Mouse (Mus musculus) forebrain, embryonic 10.5 days (tissue): ENCODE data around the gene Alkbh8. TPM values are rescaled to one million over a fixed set of nuclear protein-coding genes. Genes with fewer than 3 reads are reported as not detected.
"Not testable (repeated sequence)": the region's sequence is repeated elsewhere in the genome, so short reads cannot be mapped to it uniquely, and the experiment has no call there.

Experiments used
- DNase-seq: peaks from one replicate; pipeline ENCODE4 v3.0.0-alpha.2; 2017; ENCODE audit warnings: low spot score; ENCODE audit errors: extremely low spot score
- H3K27ac ChIP-seq: fragments of 300-500 bp; sonication (generic); 2 replicates; pipeline ENCODE4 v1.5.1; 2016; ENCODE audit warnings: mild to moderate bottlenecking
- H3K27me3 ChIP-seq: fragments of 300-500 bp; sonication (generic); 2 replicates; pipeline ENCODE4 v1.6.1; 2016; ENCODE audit warnings: mild to moderate bottlenecking; ENCODE audit not compliant: poor library complexity, severe bottlenecking
- H3K36me3 ChIP-seq: fragments of 300-500 bp; sonication (generic); replicated peaks from 2 replicates; pipeline ENCODE4 v1.6.1; 2016; ENCODE audit warnings: mild to moderate bottlenecking, moderate library complexity
- H3K4me1 ChIP-seq: fragments of 300-500 bp; sonication (generic); 2 replicates; pipeline ENCODE4 v1.6.1; 2016
- H3K4me3 ChIP-seq: fragments of 300-500 bp; sonication (generic); 2 replicates; pipeline ENCODE4 v1.5.1; 2016; ENCODE audit warnings: mild to moderate bottlenecking, moderate library complexity
- H3K9me3 ChIP-seq: fragments of 300-500 bp; sonication (generic); 2 replicates; pipeline ENCODE4 v1.6.1; 2016; ENCODE audit warnings: mild to moderate bottlenecking, moderate library complexity
- WGBS: fragments of 180-500 bp; shearing (Covaris S2); methylation state at CpG from one replicate; pipeline ENCODE4 v1.1.7; 2016; 5-methylcytosine and 5-hydroxymethylcytosine counted together
- polyA plus RNA-seq: library from polyadenylated mRNA; unstranded; fragments of >200 nt; fragmentation: Nextera tagmentation; extraction: Ambion mirVana; gene quantifications from 2 replicates; pipeline ENCODE4 v1.2.1, GENCODE M21; 2016

Gene Alkbh8
- polyA plus RNA-seq: 32.6 and 35.3 TPM in 2 replicates

DNA sequence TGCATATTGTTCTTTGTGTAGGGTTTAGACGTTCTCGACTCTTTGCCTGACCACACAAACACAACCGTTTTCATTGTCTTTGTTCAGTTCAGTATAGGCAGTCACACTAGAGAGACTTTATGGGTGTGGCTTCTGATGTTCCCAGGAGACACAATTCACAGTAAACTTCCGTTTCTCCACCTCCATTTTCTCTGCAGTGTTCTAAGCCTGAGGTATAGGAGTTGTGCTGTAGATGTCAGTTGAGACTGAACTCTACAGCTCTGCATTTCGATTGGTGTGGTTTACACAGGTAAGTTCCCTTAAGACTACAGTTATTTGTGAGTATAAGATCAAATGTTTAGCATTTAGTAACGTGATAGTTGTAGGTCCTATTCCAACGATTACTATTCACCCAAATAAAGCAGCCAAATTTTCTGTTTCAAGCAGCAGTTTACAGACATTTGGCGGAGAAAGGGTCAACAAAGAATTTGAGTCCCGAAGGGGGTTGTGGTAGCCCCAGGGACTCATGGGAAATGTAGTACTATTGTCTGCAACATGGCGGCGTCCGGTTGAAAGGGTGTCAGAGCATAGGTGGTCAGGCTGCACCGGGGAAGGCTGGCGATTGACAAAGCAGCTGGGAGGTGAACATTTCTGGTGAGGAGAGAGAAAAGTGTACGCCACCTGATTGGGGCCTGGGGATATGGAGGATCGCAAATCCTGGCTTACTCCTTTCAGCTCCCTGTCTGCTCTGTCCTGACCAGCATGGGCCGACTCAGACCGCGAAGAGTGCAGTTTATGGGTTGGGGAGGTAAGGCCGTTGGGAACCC is at the start of gene Alkbh8:
TSS of gene Alkbh8 (plus strand) at position 179 of the 806 bp plus-strand sequence.
- H3K27ac ChIP-seq: peak within 1 kb of the TSS; percentile 88
- 0 out of 2 replicates have a peak, but pooled peaks cover 3% of the 10 kb centered on the region for H3K9me3 ChIP-seq
- peaks cover 12% of the 10 kb centered on the region; the same call in 1 of the 2 replicates for H3K4me1 ChIP-seq
- WGBS: 4% methylated on average over 20 of the region's 20 CpGs
- H3K27me3 ChIP-seq: no peaks in the 10 kb centered on the region
- peak; percentile 76 for DNase-seq
- peaks cover 16% of the 10 kb centered on the region for H3K36me3 ChIP-seq
- H3K4me3 ChIP-seq: peak within 1 kb of the TSS; percentile 75

- Histone ChIP-seq H3K27me3 (no peaks in the 10 kb centered on the region), H3K9me3 (peaks cover 37% of the 10 kb centered on the region), H3K4me1 (no peaks in the 10 kb centered on the region), H3K36me3 (no peaks in the 10 kb centered on the region), H3K4me3 (no peak overlapping the region), H3K27ac (no peak overlapping the region)
- no peak for DNase-seq
Measured at GRCm38 (mm10) chr9:3309292-3309836, 25.6 kb upstream of the Alkbh8 start.

DNA sequence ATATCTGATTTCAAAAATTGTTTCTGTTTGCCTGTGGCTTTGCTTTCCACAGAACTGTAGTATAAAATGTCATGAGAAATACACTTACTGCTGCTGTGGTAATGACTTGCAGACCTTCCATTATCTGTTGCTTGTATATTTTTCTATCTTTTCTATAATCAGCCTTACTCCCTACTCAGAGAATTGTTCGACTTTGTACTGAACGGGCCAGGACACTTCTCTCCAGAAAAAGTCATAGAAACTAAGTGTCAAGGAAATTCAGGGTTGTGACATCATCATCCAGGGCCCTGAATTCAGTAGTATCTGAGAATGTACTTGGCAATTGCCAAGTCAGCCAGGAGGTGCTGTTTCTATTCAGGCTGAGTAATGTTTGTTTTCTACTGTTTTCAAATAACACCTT is 24.9 kb upstream of the Alkbh8 start:
- H3K27ac ChIP-seq: no peak overlapping the region
- DNase-seq: no peak
- H3K4me1 ChIP-seq: no peaks in the 10 kb centered on the region
- H3K4me3 ChIP-seq: no peak overlapping the region
- H3K27me3 ChIP-seq: no peaks in the 10 kb centered on the region
- no peaks in the 10 kb centered on the region for H3K36me3 ChIP-seq
- peaks cover 37% of the 10 kb centered on the region for H3K9me3 ChIP-seq
- WGBS: 90% methylated on average over 2 of the region's 2 CpGs

DNA sequence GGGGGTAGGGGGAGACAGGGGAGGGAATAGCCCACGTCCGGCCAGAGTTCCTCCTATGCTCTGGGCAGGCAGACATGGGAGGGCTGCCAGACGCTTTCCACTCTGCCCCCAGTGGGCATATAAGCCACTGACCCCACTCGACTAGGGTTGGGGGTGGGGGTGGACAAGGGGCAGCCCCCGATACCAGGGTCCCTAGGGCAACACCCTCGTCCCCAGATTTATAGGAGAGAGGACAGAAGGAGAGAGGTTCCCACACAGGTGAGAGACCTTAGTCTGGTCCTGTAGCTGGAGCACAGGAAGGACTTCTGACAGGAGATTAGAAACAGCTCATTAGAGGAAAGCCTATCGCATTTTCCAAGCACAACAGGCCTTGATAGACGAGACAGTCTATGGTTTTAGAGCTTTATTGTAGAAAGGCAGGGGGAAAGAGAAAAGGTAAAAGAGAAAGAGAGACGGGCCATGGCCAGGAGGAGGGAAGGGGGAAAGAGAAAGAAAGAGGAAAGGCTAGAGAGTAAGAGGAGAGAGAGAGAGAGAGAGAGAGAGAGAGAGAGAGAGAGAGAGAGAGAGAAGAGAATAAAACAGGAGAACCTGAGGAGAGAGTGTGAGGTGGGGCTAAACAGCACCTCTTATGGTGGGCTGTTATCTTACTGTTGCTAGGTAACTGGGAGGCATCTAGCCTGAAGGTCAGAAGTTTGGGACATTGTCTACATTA is 7.4 kb upstream of the Alkbh8 start:
- not testable (repeated sequence) for H3K4me3 ChIP-seq, H3K9me3 ChIP-seq, DNase-seq, H3K4me1 ChIP-seq, H3K36me3 ChIP-seq, H3K27ac ChIP-seq, H3K27me3 ChIP-seq
- 71% methylated on average over 9 of the region's 9 CpGs for WGBS

GRCm38 (mm10) chr9:3328054-3328595 is 6.8 kb upstream of the Alkbh8 start:
- Histone ChIP-seq H3K9me3 (0 out of 2 replicates have a peak, but pooled peaks cover 3% of the 10 kb centered on the region), H3K36me3 (no peaks in the 10 kb centered on the region), H3K4me3 (no peak overlapping the region), H3K27ac (no peak overlapping the region), H3K4me1 (no peaks in the 10 kb centered on the region), H3K27me3 (no peaks in the 10 kb centered on the region)
- no peak for DNase-seq
- 79% methylated on average over 3 of the region's 3 CpGs for WGBS

GRCm38 (mm10) chr9:3330319-3330718 is 4.6 kb upstream of the Alkbh8 start:
- no peak for DNase-seq
- Histone ChIP-seq H3K4me3 (no peak overlapping the region), H3K27ac (no peak overlapping the region), H3K4me1 (0 out of 2 replicates have a peak, but pooled peaks cover 2% of the 10 kb centered on the region), H3K36me3 (no peaks in the 10 kb centered on the region), H3K9me3 (0 out of 2 replicates have a peak, but pooled peaks cover 3% of the 10 kb centered on the region), H3K27me3 (no peaks in the 10 kb centered on the region)

DNA sequence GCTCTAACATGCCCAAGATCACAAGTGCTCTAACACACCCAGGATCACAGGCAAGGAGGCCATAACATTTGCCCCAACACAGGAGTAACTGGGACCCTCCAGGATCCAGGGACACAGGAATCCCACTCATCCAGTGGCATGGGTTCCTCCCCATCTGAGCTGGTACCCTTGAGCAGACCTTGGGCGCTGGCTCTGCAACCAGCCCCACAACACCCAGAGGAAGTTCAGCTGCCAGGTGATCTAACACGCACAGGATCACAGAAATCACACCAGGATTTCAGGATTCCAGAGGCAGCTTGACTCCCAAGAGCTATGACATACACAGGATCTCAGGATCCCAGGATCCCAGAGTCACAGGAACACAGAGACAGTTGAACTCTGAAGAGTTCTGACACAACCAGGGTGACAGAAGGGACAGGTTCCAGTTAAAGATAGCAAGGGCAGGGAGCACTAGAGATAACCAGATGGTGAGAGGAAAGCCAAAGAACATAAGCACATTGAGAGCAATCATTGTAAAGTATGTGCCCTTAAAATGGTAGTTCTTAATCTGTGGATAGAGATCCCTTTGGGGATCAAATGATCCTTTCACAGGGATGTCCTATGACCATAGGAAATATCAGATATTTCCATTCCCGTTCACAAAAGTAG is 4.1 kb upstream of the Alkbh8 start:
- no peaks in the 10 kb centered on the region for H3K27me3 ChIP-seq
- 0 out of 2 replicates have a peak, but pooled peaks cover 3% of the 10 kb centered on the region for H3K9me3 ChIP-seq
- no peak for DNase-seq
- no peak overlapping the region for H3K4me3 ChIP-seq
- H3K4me1 ChIP-seq: 0 out of 2 replicates have a peak, but pooled peaks cover 3% of the 10 kb centered on the region
- H3K36me3 ChIP-seq: no peaks in the 10 kb centered on the region
- 79% methylated on average over 3 of the region's 3 CpGs for WGBS
- no peak overlapping the region for H3K27ac ChIP-seq

GRCm38 (mm10) chr9:3336661-3337060 is 1.7 kb downstream of the Alkbh8 start:
- no peaks in the 10 kb centered on the region for H3K27me3 ChIP-seq
- H3K36me3 ChIP-seq: peaks cover 31% of the 10 kb centered on the region
- H3K9me3 ChIP-seq: 0 out of 2 replicates have a peak, but pooled peaks cover 3% of the 10 kb centered on the region
- peak overlapping the region; percentile 75; the same call in 1 of the 2 replicates for H3K4me3 ChIP-seq
- H3K27ac ChIP-seq: no peak overlapping the region
- WGBS: 83% methylated on average over 3 of the region's 3 CpGs
- DNase-seq: no peak
- H3K4me1 ChIP-seq: peaks cover 12% of the 10 kb centered on the region; the same call in 1 of the 2 replicates

- Histone ChIP-seq H3K4me3 (no peak overlapping the region), H3K9me3 (no peaks in the 10 kb centered on the region), H3K36me3 (peaks cover 82% of the 10 kb centered on the region), H3K4me1 (no peaks in the 10 kb centered on the region), H3K27ac (no peak overlapping the region), H3K27me3 (no peaks in the 10 kb centered on the region)
- DNase-seq: no peak
Measured at GRCm38 (mm10) chr9:3345136-3345535, 10.2 kb downstream of the Alkbh8 start.

GRCm38 (mm10) chr9:3345967-3346366 is 11.0 kb downstream of the Alkbh8 start:
- no peak overlapping the region for H3K4me3 ChIP-seq
- H3K27me3 ChIP-seq: no peaks in the 10 kb centered on the region
- WGBS: 82% methylated on average over 1 of the region's 1 CpGs
- peaks cover 82% of the 10 kb centered on the region for H3K36me3 ChIP-seq
- H3K27ac ChIP-seq: no peak overlapping the region
- no peaks in the 10 kb centered on the region for H3K9me3 ChIP-seq
- H3K4me1 ChIP-seq: no peaks in the 10 kb centered on the region
- DNase-seq: no peak

DNA sequence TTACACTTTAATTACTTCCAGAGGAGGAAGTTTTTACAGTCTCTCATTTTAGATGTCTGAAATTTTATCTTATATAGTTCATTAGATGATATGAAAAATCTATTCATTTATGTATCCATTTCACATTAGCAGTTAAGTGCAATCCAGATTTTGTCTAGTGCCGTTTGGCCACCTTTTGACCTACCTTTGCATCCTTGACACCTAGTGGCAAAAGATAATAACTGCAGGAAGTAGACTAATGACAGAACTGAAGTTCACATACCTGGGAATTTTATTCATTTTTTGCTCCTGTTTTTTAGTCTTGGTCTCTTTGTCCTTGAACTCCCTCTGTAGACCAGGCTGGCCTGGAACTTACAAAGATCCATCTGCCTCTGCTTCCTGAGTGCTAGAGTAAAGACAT is 15.1 kb downstream of the Alkbh8 start:
- H3K36me3 ChIP-seq: peaks cover 71% of the 10 kb centered on the region
- 84% methylated on average over 1 of the region's 1 CpGs for WGBS

DNA sequence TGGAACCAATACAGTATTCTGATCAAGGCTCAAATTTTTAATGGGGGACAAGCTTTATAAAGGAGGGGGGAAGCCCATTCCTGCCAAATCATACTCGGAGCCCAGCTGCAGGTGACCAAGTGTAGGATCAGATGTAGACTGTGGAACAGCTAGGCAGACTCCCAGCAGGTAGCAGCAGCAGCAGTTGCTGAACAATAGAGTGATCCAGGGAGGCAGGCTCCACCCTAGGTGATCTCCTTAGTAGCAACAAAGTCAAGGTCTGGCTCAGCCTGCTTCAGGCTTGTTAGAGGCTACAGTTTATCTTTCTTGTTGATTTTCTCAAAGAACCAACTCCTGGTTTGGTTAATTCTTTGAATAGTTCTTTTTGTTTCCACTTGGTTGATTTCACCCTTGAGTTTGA is 41.4 kb downstream of the Alkbh8 start:
- not testable (repeated sequence) for H3K9me3 ChIP-seq, H3K4me1 ChIP-seq, H3K27ac ChIP-seq, DNase-seq, H3K4me3 ChIP-seq, H3K27me3 ChIP-seq
- 33% methylated on average over 1 of the region's 1 CpGs for WGBS
- H3K36me3 ChIP-seq: peaks cover 44% of the 10 kb centered on the region

More for the DNA sequence above, 15.1 kb downstream of the Alkbh8 start:
- Histone ChIP-seq H3K4me1 (no peaks in the 10 kb centered on the region), H3K9me3 (no peaks in the 10 kb centered on the region), H3K27ac (no peak overlapping the region), H3K4me3 (no peak overlapping the region), H3K27me3 (no peaks in the 10 kb centered on the region)
- DNase-seq: no peak
